8 mouse cellular contexts compared by ENCODE assay signal in the genomic region with DNA sequence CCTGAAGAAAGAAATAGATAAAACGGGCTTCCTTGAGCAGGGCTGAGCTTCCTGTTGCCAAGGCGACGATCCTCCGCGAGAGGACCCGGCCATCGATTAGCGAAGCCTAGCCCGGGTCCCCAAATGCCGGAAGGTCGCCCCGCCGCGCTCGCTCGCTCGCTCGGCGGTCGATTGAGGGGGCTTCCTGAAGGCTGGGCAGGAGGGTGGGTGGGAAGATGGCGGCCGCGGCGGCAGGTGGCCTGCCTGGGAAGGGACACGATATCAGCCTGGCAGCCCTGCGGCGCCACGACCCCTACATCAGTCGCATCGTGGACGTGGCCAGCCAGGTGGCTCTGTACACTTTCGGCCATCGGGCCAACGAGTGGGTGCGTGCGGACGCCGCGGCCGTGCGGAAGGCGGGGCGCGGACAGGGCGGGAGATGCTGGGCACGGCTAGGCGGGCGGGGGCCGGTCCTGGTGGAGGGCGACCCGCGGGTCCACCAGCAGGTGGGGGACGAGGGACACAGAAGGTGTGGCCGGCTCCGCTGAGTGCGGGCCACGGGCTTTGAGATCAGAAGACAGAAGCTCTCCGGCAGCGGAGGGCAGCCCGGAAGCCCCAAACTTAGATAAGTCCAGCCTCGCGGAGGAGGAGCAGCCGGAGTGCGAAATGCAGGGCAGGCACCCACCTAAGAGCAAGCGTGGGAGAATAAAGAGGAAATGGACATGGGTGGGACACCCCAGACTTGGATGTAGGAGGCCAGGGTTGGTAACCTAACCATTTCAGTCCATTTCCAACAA. TPM values are rescaled to one million over a fixed set of nuclear protein-coding genes. Genes with fewer than 3 reads are reported as not detected.
DNase-seq lines count a peak whose midpoint lies in the region; ATAC-seq and TF ChIP-seq lines count a peak whose summit lies in the region.

A gene (plus strand): TSS at position 176 of the 776 bp plus-strand sequence.

- H3K9ac ChIP-seq in ES-E14 (ENCODE audit: insufficient read depth, low read depth, low read length, poor library complexity, severe bottlenecking), result peak within 1 kb of the TSS; percentile 95
- H3K9ac ChIP-seq in forebrain, embryonic 16.5 days (replicated peaks; ENCODE audit: low read depth, low read length), result peak within 1 kb of the TSS; percentile 84
- peak within 1 kb of the TSS; percentile 73 for H3K9ac ChIP-seq in lung, embryonic 14.5 days

- peaks cover 0 to 2% of the 10 kb centered on the region in 2 experiments; a peak in 1 of 4 replicates for H3K4me1 ChIP-seq in ES-E14 (ENCODE audit: control insufficient read depth in 2 of 2, insufficient read depth in 2 of 2, low read length in 2 of 2, poor library complexity in 1 of 2)
- H3K4me1 ChIP-seq in forebrain, embryonic 16.5 days (replicated peaks; ENCODE audit: control insufficient read depth, insufficient read depth, low read length), result peaks cover 17% of the 10 kb centered on the region
- H3K4me1 ChIP-seq in lung, embryonic 14.5 days (ENCODE audit: insufficient read depth), result no peaks in the 10 kb centered on the region
- H3K4me1 ChIP-seq in olfactory bulb, adult 2 months (ENCODE audit: control insufficient read depth, insufficient read depth, low read length), result peaks cover 10% of the 10 kb centered on the region
- peaks cover 6% of the 10 kb centered on the region for H3K4me1 ChIP-seq in thymus, adult 2 months (replicated peaks; ENCODE audit: control insufficient read depth, insufficient read depth, low read length)

- H3K27ac ChIP-seq in ES-E14 (ENCODE audit: insufficient read depth, low read depth, low read length, poor library complexity, severe bottlenecking), result peak within 1 kb of the TSS; percentile 93
- peak within 1 kb of the TSS; percentile 89 for H3K27ac ChIP-seq in forebrain, embryonic 16.5 days (ENCODE audit: low read length)
- peak within 1 kb of the TSS; percentile 96 for H3K27ac ChIP-seq in layer of hippocampus, adult 2 months
- H3K27ac ChIP-seq in lung, embryonic 14.5 days (ENCODE audit: low read depth), result peak within 1 kb of the TSS; percentile 91
- peak within 1 kb of the TSS; percentile 82 for H3K27ac ChIP-seq in olfactory bulb, adult 2 months (ENCODE audit: insufficient read depth, low read depth, low read length)
- H3K27ac ChIP-seq in thymus, adult 2 months (ENCODE audit: control insufficient read depth, insufficient read depth, low read length), result no peak within 1 kb of the TSS

- peak; percentile 83 for TF ChIP-seq POLR2A in olfactory bulb, adult 2 months (IDR thresholded peaks at IDR 0.05; ENCODE audit: insufficient read depth, low read depth, low read length)
- peak; percentile 56 for TF ChIP-seq POLR2A in thymus, adult 2 months (IDR thresholded peaks at IDR 0.05; ENCODE audit: control insufficient read depth, extremely low read depth, insufficient read depth, low read length, poor library complexity)

- peak; percentile 62 for TF ChIP-seq CTCF in layer of hippocampus, adult 2 months (conservative IDR thresholded peaks at IDR 0.05)
- peak; percentile 55 for TF ChIP-seq CTCF in lung, embryonic 14.5 days (IDR thresholded peaks at IDR 0.05; ENCODE audit: low read depth)
- TF ChIP-seq CTCF in olfactory bulb, adult 2 months (IDR thresholded peaks at IDR 0.05; ENCODE audit: insufficient read depth, low read depth, low read length), result no peak
- peak; percentile 49; the same call in 1 of the 2 replicates for TF ChIP-seq CTCF in thymus, adult 2 months (IDR thresholded peaks at IDR 0.05; ENCODE audit: borderline replicate concordance, control insufficient read depth, extremely low read depth, insufficient read depth, low read length, poor library complexity)

- peak within 1 kb of the TSS; percentile 65 for H3K4me2 ChIP-seq in forebrain, embryonic 16.5 days (ENCODE audit: low read length)
- peak within 1 kb of the TSS; percentile 70 for H3K4me2 ChIP-seq in lung, embryonic 14.5 days

- intact Hi-C loops in heart, postnatal 36 days (cut with DNase I), result no loop called here

- WGBS in forebrain, embryonic 16.5 days, result under 1% methylated on average over 65 of the region's 65 CpGs
- WGBS in lung, embryonic 14.5 days, result under 1% methylated on average over 64 of the region's 65 CpGs
- WGBS in olfactory bulb, adult 2 months, result under 1% methylated on average over 65 of the region's 65 CpGs
- WGBS in thymus, adult 2 months, result under 1% methylated on average over 65 of the region's 65 CpGs

- no peaks in the 10 kb centered on the region for H3K36me3 ChIP-seq in ES-E14 (ENCODE audit: control insufficient read depth, insufficient read depth, low read length, poor library complexity, severe bottlenecking)
- no peaks in the 10 kb centered on the region for H3K36me3 ChIP-seq in forebrain, embryonic 16.5 days (ENCODE audit: control insufficient read depth, insufficient read depth)
- H3K36me3 ChIP-seq in lung, embryonic 14.5 days (ENCODE audit: insufficient read depth), result no peaks in the 10 kb centered on the region
- no peaks in the 10 kb centered on the region for H3K36me3 ChIP-seq in thymus, adult 2 months (ENCODE audit: control insufficient read depth, insufficient read depth, low read length)

- peak; percentile 83 for DNase-seq in ES-E14 (ENCODE audit: low read depth, low spot score)
- peak; percentile 84 for DNase-seq in cerebellum, adult 11-12 months
- DNase-seq in heart, postnatal 36 days, result peak; percentile 82 to 87
- DNase-seq in layer of hippocampus, adult 2 months (ENCODE audit: low spot score in 2 of 2), result peak; percentile 85 to 88
- DNase-seq in lung, embryonic 14.5 days, result peak; percentile 95
- DNase-seq in thymus, adult 2 months, result peak; percentile 91

- H3K9me3 ChIP-seq in ES-E14 (ENCODE audit: control insufficient read depth, insufficient read depth, low read depth, low read length), result no peaks in the 10 kb centered on the region
- no peaks in the 10 kb centered on the region for H3K9me3 ChIP-seq in forebrain, embryonic 16.5 days (ENCODE audit: control insufficient read depth, low read length)
- H3K9me3 ChIP-seq in lung, embryonic 14.5 days (ENCODE audit: low read depth, low read length), result no peaks in the 10 kb centered on the region

- ATAC-seq in forebrain, embryonic 16.5 days, result peak; percentile 97
- peak; percentile 96 for ATAC-seq in lung, embryonic 14.5 days (ENCODE audit: insufficient read depth)

- peak within 1 kb of the TSS; percentile 88 to 98 for H3K4me3 ChIP-seq in ES-E14 (ENCODE audit: insufficient read depth in 1 of 2, low read depth in 1 of 2, low read length in 2 of 2, poor library complexity in 1 of 2, severe bottlenecking in 1 of 2)
- H3K4me3 ChIP-seq in forebrain, embryonic 16.5 days (replicated peaks; ENCODE audit: low read length), result peak within 1 kb of the TSS; percentile 68
- peak within 1 kb of the TSS; percentile 83 for H3K4me3 ChIP-seq in layer of hippocampus, adult 2 months
- peak within 1 kb of the TSS; percentile 83 for H3K4me3 ChIP-seq in lung, embryonic 14.5 days (ENCODE audit: low read depth, low read length)
- H3K4me3 ChIP-seq in olfactory bulb, adult 2 months (ENCODE audit: insufficient read depth, low read depth, low read length), result peak within 1 kb of the TSS; percentile 69
- H3K4me3 ChIP-seq in thymus, adult 2 months (ENCODE audit: control insufficient read depth, insufficient read depth, low read length), result peak within 1 kb of the TSS; percentile 63

- no peaks in the 10 kb centered on the region for H3K27me3 ChIP-seq in forebrain, embryonic 16.5 days (replicated peaks; ENCODE audit: control insufficient read depth, insufficient read depth, low read length)
- no peaks in the 10 kb centered on the region for H3K27me3 ChIP-seq in lung, embryonic 14.5 days (ENCODE audit: insufficient read depth, low read length)
- H3K27me3 ChIP-seq in thymus, adult 2 months (ENCODE audit: control insufficient read depth, insufficient read depth, low read length), result no peaks in the 10 kb centered on the region

- in situ Hi-C loops in ES-E14 (cut with MboI; ENCODE audit: low sequenced_read_pairs in 2 of 2, unreplicated experiment in 2 of 2), result no loop called here

TF ChIP-seq in ES-E14, 5 proteins besides CTCF, POLR2A, EP300 and RAD21:
- TF ChIP-seq CHD2 (IDR thresholded peaks at IDR 0.05; ENCODE audit: low read depth, low read length) (no peak), HCFC1 (IDR thresholded peaks at IDR 0.05; ENCODE audit: borderline replicate concordance, insufficient read depth, low read length) (peak; percentile 77), ZNF384 (IDR thresholded peaks at IDR 0.05; ENCODE audit: low read depth, low read length) (no peak)

RNA-seq across cellular contexts. Expression of the gene that starts here (rescaled TPM):
- total RNA-seq in ES-E14 (2012; rRNA removed), result 2.5 and 4.6 TPM in 2 replicates
- polyA plus RNA-seq in forebrain, embryonic 16.5 days (2015; fragmentation: Nextera tagmentation; extraction: Ambion mirVana), result 13.7 and 15.8 TPM in 2 replicates
- 1 to 10 TPM; 2.8 to 3.2 TPM for total RNA-seq in heart, postnatal 36 days (2021)
- 10 to 100 TPM; 18.6 to 21.2 TPM for total RNA-seq in layer of hippocampus, adult 2 months (2021)
- 7.3 TPM in 2 replicates for polyA plus RNA-seq in lung, embryonic 14.5 days (2014; fragmentation: Nextera tagmentation; extraction: Ambion mirVana)
- polyA plus RNA-seq in olfactory bulb, adult 2 months (2012; ENCODE audit: insufficient read depth, insufficient read length, low replicate concordance, missing spikeins), result not detected in 2 replicates
- 44.2 and 48.7 TPM in 2 replicates for polyA plus RNA-seq in thymus, adult 2 months (2012; rRNA removed)
